Mouse (Mus musculus) forebrain, embryonic 15.5 days (tissue): ENCODE measurements around the gene Anxa8. TPM values are rescaled to one million over a fixed set of nuclear protein-coding genes. Genes with fewer than 3 reads are reported as not detected.
A peak's percentile ranks its signal among the peaks of the same experiment; 100 is the strongest.

Experiments
- ATAC-seq: fragments of 200-750 bp; cut with Nextera tagmentation; replicated peaks from 2 replicates; pipeline ENCODE4 v1.8.0; 2017; ENCODE audit warnings: mild to moderate bottlenecking, moderate TSS enrichment, moderate library complexity
- H3K27ac ChIP-seq: fragments of 300-500 bp; sonication (generic); replicated peaks from 2 replicates; pipeline ENCODE4 v1.5.1; 2015; ENCODE audit warnings: mild to moderate bottlenecking, inconsistent platforms
- H3K27me3 ChIP-seq: fragments of 300-500 bp; sonication (generic); 2 replicates; pipeline ENCODE4 v1.6.1; 2015; ENCODE audit warnings: inconsistent platforms
- H3K36me3 ChIP-seq: fragments of 300-500 bp; sonication (generic); 2 replicates; pipeline ENCODE4 v1.6.1; 2015; ENCODE audit warnings: mild to moderate bottlenecking, inconsistent platforms
- H3K4me1 ChIP-seq: fragments of 300-500 bp; sonication (generic); 2 replicates; pipeline ENCODE4 v1.6.1; 2015; ENCODE audit warnings: inconsistent platforms
- H3K4me2 ChIP-seq: fragments of 300-500 bp; sonication (generic); replicated peaks from 2 replicates; pipeline ENCODE4 v1.6.1; 2015; ENCODE audit warnings: mild to moderate bottlenecking, inconsistent platforms
- H3K4me3 ChIP-seq: fragments of 300-500 bp; sonication (generic); 2 replicates; pipeline ENCODE4 v1.5.1; 2015; ENCODE audit warnings: mild to moderate bottlenecking, inconsistent platforms
- H3K9ac ChIP-seq: fragments of 300-500 bp; sonication (generic); replicated peaks from 2 replicates; pipeline ENCODE4 v1.6.1; 2015; ENCODE audit warnings: mild to moderate bottlenecking, inconsistent platforms
- H3K9me3 ChIP-seq: fragments of 300-500 bp; sonication (generic); 2 replicates; pipeline ENCODE4 v1.6.1; 2016; ENCODE audit warnings: inconsistent platforms
- WGBS: fragments of 180-500 bp; shearing (Covaris S2); methylation state at CpG from one replicate; pipeline ENCODE4 v1.1.7; 2015; ENCODE audit warnings: mixed read lengths; 5-methylcytosine and 5-hydroxymethylcytosine counted together
- polyA plus RNA-seq: library from polyadenylated mRNA; unstranded; fragments of >200 nt; fragmentation: Nextera tagmentation; extraction: Ambion mirVana; gene quantifications from 2 replicates; pipeline ENCODE4 v1.2.1, GENCODE M21; 2015

Anxa8 gene
- not detected in 2 replicates for polyA plus RNA-seq

GRCm38 (mm10) chr14:34085731-34086130 lies at the start of gene Anxa8:
Anxa8 (plus strand) TSS chr14:34085981.
- Histone ChIP-seq H3K9me3 (no peaks in the 10 kb centered on the region), H3K4me1 (no peaks in the 10 kb centered on the region), H3K27ac (no peak within 1 kb of the TSS), H3K4me2 (no peak within 1 kb of the TSS), H3K27me3 (no peaks in the 10 kb centered on the region), H3K36me3 (no peaks in the 10 kb centered on the region), H3K9ac (no peak within 1 kb of the TSS), H3K4me3 (no peak within 1 kb of the TSS)
- WGBS: 70% methylated on average over 4 of the region's 4 CpGs
- no peak for ATAC-seq

- no peak overlapping the region for H3K4me3 ChIP-seq
- no peaks in the 10 kb centered on the region for H3K36me3 ChIP-seq
- ATAC-seq: no peak
- no peaks in the 10 kb centered on the region for H3K27me3 ChIP-seq
- H3K27ac ChIP-seq: no peak overlapping the region
- no peak overlapping the region for H3K9ac ChIP-seq
- no peaks in the 10 kb centered on the region for H3K4me1 ChIP-seq
- WGBS: 79% methylated on average over 4 of the region's 4 CpGs
- H3K9me3 ChIP-seq: no peaks in the 10 kb centered on the region
- no peak overlapping the region for H3K4me2 ChIP-seq
Measured at GRCm38 (mm10) chr14:34041241-34041640, 44.5 kb upstream of the Anxa8 start.

- no peaks in the 10 kb centered on the region for H3K36me3 ChIP-seq
- no peak overlapping the region for H3K9ac ChIP-seq
- WGBS: 70% methylated on average over 3 of the region's 3 CpGs
- no peaks in the 10 kb centered on the region for H3K27me3 ChIP-seq
- H3K4me2 ChIP-seq: no peak overlapping the region
- no peak overlapping the region for H3K4me3 ChIP-seq
- H3K4me1 ChIP-seq: no peaks in the 10 kb centered on the region
- H3K9me3 ChIP-seq: no peaks in the 10 kb centered on the region
- no peak for ATAC-seq
- H3K27ac ChIP-seq: no peak overlapping the region
Measured at GRCm38 (mm10) chr14:34043341-34043740, 42.4 kb upstream of the Anxa8 start.

- ATAC-seq: peak; percentile 77
- WGBS: 58% methylated on average over 5 of the region's 5 CpGs
- Histone ChIP-seq H3K27ac (0 out of 2 replicates have a peak overlapping the region, but pooled peaks have one; percentile 31), H3K9ac (no peak overlapping the region), H3K4me2 (no peak overlapping the region), H3K27me3 (no peaks in the 10 kb centered on the region), H3K4me1 (no peaks in the 10 kb centered on the region; the same call in 1 of the 2 replicates), H3K9me3 (no peaks in the 10 kb centered on the region), H3K36me3 (no peaks in the 10 kb centered on the region), H3K4me3 (no peak overlapping the region)
Measured at GRCm38 (mm10) chr14:34050101-34050779, 35.5 kb upstream of the Anxa8 start.

- Histone ChIP-seq H3K27ac (no peak within 1 kb of the TSS), H3K36me3 (no peaks in the 10 kb centered on the region), H3K4me2 (no peak within 1 kb of the TSS), H3K9me3 (no peaks in the 10 kb centered on the region), H3K9ac (no peak within 1 kb of the TSS), H3K4me3 (no peak within 1 kb of the TSS), H3K27me3 (no peaks in the 10 kb centered on the region), H3K4me1 (no peaks in the 10 kb centered on the region; the same call in 1 of the 2 replicates)
- WGBS: 92% methylated on average over 6 of the region's 6 CpGs
- no peak for ATAC-seq
Measured at GRCm38 (mm10) chr14:34052516-34052915, 33.3 kb upstream of the Anxa8 start, which contains the start of gene Antxrl. Antxrl (plus strand) TSS chr14:34052707.

GRCm38 (mm10) chr14:34071665-34072064 lies 14.1 kb upstream of the Anxa8 start:
- Histone ChIP-seq H3K4me2 (no peak overlapping the region), H3K9ac (no peak overlapping the region), H3K27me3 (no peaks in the 10 kb centered on the region), H3K4me1 (no peaks in the 10 kb centered on the region), H3K9me3 (no peaks in the 10 kb centered on the region), H3K36me3 (no peaks in the 10 kb centered on the region), H3K4me3 (no peak overlapping the region), H3K27ac (no peak overlapping the region)
- 65% methylated on average over 6 of the region's 6 CpGs for WGBS
- no peak for ATAC-seq

- Histone ChIP-seq H3K36me3 (no peaks in the 10 kb centered on the region), H3K9me3 (no peaks in the 10 kb centered on the region), H3K9ac (no peak overlapping the region), H3K4me3 (no peak overlapping the region), H3K27me3 (no peaks in the 10 kb centered on the region), H3K4me1 (no peaks in the 10 kb centered on the region), H3K4me2 (no peak overlapping the region), H3K27ac (no peak overlapping the region)
- no peak for ATAC-seq
- 37% methylated on average over 4 of the region's 4 CpGs for WGBS
Measured at GRCm38 (mm10) chr14:34075346-34075745, 10.4 kb upstream of the Anxa8 start.

- ATAC-seq: no peak
- 72% methylated on average over 5 of the region's 5 CpGs for WGBS
Measured at GRCm38 (mm10) chr14:34077222-34077621, 8.6 kb upstream of the Anxa8 start.

GRCm38 (mm10) chr14:34078293-34078692 lies 7.5 kb upstream of the Anxa8 start:
- Histone ChIP-seq H3K4me1 (no peaks in the 10 kb centered on the region), H3K4me3 (no peak overlapping the region), H3K36me3 (no peaks in the 10 kb centered on the region), H3K27ac (no peak overlapping the region), H3K9me3 (no peaks in the 10 kb centered on the region), H3K4me2 (no peak overlapping the region), H3K9ac (no peak overlapping the region), H3K27me3 (no peaks in the 10 kb centered on the region)
- 75% methylated on average over 4 of the region's 4 CpGs for WGBS
- ATAC-seq: no peak

More at GRCm38 (mm10) chr14:34077222-34077621, 8.6 kb upstream of the Anxa8 start:
- Histone ChIP-seq H3K4me2 (no peak overlapping the region), H3K27me3 (no peaks in the 10 kb centered on the region), H3K27ac (no peak overlapping the region), H3K4me1 (no peaks in the 10 kb centered on the region), H3K36me3 (no peaks in the 10 kb centered on the region), H3K9me3 (no peaks in the 10 kb centered on the region), H3K9ac (no peak overlapping the region), H3K4me3 (no peak overlapping the region)

GRCm38 (mm10) chr14:34080321-34080997 lies 5.3 kb upstream of the Anxa8 start:
- Histone ChIP-seq H3K27me3 (no peaks in the 10 kb centered on the region), H3K4me3 (no peak overlapping the region), H3K4me1 (no peaks in the 10 kb centered on the region), H3K27ac (no peak overlapping the region), H3K36me3 (no peaks in the 10 kb centered on the region), H3K9ac (no peak overlapping the region), H3K4me2 (no peak overlapping the region), H3K9me3 (no peaks in the 10 kb centered on the region)
- ATAC-seq: peak; percentile 81
- 10% methylated on average over 11 of the region's 11 CpGs for WGBS

GRCm38 (mm10) chr14:34086806-34087205 lies 1.0 kb downstream of the Anxa8 start:
- WGBS: 64% methylated on average over 4 of the region's 4 CpGs
- no peak overlapping the region for H3K4me2 ChIP-seq
- no peaks in the 10 kb centered on the region for H3K4me1 ChIP-seq
- no peak overlapping the region for H3K27ac ChIP-seq
- no peak for ATAC-seq
- H3K4me3 ChIP-seq: no peak overlapping the region
- H3K9me3 ChIP-seq: no peaks in the 10 kb centered on the region
- H3K27me3 ChIP-seq: no peaks in the 10 kb centered on the region
- H3K36me3 ChIP-seq: no peaks in the 10 kb centered on the region
- no peak overlapping the region for H3K9ac ChIP-seq

- 83% methylated on average over 2 of the region's 2 CpGs for WGBS
- H3K36me3 ChIP-seq: no peaks in the 10 kb centered on the region
- no peak overlapping the region for H3K4me2 ChIP-seq
- no peaks in the 10 kb centered on the region for H3K4me1 ChIP-seq
- H3K27ac ChIP-seq: no peak overlapping the region
- H3K9ac ChIP-seq: no peak overlapping the region
- no peaks in the 10 kb centered on the region for H3K9me3 ChIP-seq
- no peak overlapping the region for H3K4me3 ChIP-seq
- H3K27me3 ChIP-seq: no peaks in the 10 kb centered on the region
- ATAC-seq: no peak
Measured at GRCm38 (mm10) chr14:34087856-34088398, 2.1 kb downstream of the Anxa8 start.
